Mouse (Mus musculus): ENCODE measurements at regions not wholly inside any gene's neighbourhood (a gene's known extent, or its start where the extent isn't known, plus 50 kb on each side); places are given as distances from the start of the nearest gene placed in this dataset.
A peak's percentile ranks its signal among the peaks of the same experiment; 100 is the strongest.

DNA sequence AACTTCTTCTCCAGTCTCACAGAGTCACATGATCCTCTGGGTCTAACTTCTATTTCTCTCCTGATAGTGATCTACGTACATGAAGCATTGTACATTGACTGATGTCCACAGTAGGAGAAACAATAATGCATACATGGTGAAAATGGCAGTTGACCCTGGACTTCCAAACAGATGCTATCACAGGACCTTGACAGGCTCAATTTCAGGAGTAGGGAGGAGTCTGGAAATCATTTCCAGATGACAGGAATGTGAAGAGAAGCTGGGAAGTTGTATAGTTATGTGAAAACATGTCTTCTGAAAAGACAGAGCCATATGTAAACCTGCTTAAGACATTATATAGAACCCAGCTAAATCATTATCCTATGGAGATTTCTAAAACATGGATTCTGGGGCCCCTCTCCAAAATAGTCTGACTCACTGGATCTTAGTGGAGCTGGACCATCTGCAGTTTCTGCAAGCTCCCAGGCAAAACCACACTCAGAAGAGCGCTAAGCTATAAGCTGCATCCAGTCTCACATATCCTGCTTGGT, 322.3 kb upstream of the Ldb2 start:
- no peak for DNase-seq

DNA sequence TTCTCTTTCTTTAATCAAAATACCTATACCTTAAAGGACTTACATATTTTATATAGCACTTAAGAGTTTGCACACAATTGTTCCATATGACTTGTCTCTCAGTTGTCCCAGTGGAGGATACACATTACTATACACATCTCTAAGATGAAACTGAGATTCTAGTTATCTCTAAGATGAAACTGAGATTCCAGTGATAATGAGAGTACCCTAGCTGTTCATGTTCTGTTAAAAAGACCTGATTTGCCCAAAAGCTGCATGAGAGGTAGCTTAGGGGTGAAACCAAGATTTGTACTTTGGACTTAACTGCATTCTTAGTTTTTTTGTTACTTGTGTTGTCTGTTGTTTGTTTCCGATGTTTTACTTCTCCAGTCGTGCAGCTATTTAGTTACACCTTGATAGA, 320.3 kb upstream of the Ldb2 start:
- no peak for DNase-seq

DNA sequence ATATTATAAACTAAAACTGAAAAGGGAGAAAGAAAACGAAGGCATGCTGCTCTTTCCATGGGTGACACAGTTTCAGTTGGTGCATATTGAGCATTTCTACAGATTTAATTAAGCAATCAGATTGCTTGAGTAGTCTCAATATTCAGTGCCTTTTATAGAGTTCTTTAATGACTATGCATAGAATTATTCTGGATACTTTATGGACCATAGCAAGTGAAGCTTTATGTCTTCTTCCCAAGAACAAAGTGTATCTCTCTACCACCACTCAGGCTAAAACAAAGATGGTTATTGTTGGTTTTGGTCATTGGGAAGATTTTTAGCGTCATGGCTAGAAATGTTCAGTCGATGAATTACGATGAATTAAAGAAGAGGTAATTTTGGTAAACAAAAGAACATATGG, 311.8 kb upstream of the Ldb2 start:
- DNase-seq: no peak

DNA sequence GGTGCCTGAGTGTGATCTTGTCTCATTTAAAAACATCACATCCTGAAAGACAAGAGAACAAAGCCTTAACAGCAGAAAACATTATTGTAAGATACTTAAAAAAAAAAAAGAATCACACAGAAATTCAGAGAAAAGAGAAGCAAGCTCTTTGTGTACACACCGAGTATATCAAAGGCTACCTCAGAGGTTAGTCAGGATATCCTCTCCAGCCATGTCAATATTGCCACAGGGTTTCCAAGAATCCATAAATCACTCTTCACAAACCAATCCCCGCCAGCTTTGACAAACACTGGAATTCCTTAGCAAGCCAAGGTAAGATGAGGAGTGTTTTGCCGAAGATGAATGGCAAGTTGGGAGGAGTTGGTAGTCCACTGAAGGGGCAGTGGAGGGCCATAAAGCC, 311.3 kb upstream of the Ldb2 start:
- no peak for DNase-seq

DNA sequence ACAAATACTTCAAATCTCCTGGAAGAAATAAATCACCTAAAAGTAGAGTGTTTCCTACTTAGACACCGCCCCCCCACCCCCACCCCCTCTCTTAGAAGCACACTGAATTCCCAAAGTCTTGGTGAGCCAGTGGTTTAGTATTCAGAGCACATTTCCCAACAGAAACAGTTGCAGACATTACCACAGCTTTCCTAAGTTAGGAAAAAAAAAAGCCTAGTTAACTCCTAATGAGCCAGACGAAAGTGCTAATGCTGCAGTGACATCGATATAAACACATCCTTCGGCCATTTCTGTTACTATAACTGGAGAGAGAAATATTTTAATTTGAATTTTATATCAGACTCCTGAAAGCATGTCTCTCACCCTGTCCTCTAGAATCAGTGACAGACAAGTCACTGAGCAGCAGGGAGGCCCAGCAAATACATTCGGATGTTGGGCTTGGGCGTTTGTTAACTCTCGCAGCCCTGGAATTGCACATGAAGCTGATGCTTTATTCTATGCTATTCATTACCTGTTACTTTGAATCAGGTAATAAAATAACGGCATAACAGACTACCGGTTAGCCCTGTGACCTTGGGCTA, 305.8 kb upstream of the Ldb2 start:
- no peak for DNase-seq

DNA sequence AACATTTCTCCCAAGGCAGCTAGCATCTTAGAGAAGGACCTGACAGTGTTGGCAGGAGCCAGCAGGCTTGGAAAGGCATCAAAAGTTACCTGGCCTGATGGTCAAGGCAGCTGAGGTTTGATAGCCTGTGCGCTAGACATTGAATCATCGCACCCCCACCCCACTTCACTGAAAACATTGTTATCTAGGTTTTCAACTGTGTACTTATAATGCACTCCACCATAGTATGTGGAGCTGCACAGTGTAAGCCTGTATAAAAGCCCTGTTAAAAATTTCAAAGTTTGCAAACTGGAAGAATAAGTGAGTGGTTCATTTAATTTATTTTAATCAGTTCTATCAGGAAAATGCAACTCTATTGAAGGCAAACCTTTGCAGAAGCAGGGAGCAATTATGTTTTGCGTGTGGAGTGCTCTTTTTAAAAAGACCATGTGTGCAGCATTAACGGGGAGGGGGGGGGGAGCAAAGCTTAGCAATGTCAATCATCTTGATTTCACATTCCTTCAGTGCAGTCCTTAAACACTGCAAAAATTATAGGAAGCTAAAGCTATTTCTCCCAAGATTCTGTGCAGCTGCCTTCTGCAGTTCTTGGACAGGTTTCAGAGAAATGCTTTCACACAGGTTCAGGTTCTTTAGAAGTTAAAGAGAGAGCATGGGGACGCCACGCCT, 304.4 kb upstream of the Ldb2 start:
- DNase-seq: no peak

DNA sequence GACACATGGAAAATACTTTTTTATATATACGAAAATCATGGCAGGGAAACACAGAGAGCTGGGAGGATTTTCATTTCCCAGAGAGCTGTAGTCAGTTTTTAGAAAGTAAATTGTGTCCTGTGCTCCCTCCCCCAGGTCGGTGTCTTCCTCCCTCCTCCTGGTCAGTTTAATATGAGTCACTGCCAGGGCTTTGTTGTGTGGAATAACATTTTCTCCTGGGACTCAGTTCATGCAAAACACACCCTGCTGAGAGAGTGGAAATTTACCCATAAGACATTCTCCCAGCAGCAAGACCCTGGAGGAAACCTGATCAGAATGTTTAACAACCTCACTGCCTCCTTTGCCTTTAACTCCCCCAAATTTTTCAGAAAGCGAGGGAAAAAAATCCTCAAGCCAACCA, 303.2 kb upstream of the Ldb2 start:
- no peak for DNase-seq

DNA sequence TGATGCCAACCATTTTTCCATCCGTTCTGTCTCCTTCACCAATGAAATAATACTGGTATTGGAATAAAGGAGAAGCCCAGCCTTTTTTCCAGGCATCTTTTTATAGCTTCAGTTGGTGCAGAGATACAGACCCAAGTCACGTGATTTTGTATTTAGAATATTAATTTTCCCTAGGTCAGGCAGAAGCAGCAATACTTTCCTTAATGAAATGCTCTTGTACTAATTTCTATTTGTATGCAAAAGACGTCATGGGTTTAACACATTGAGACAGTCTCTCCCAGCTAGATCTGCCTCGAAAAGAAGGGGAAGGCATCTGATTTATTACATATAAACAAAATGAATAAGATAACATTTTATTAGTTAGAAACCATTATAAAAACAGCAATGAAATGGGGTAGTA, 302.3 kb upstream of the Ldb2 start:
- no peak for DNase-seq

DNA sequence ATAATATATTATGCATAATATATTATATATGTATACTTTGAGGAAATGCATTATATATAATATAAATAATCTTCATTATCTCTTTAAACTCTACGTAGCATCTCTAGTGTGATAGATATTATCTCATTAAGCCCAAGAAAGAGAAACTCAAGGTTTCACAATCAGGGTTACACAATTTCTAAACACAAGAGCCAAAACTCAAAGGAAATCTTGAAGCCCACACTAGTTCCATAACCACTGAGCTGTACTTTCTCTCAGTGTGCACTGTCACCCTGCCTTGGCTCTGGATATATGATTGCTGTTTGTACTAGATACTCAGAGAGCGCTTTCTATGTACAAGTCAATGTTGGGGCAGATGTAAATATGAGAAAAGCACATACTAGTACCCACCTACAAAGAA, 299.6 kb upstream of the Ldb2 start:
- DNase-seq: no peak

DNA sequence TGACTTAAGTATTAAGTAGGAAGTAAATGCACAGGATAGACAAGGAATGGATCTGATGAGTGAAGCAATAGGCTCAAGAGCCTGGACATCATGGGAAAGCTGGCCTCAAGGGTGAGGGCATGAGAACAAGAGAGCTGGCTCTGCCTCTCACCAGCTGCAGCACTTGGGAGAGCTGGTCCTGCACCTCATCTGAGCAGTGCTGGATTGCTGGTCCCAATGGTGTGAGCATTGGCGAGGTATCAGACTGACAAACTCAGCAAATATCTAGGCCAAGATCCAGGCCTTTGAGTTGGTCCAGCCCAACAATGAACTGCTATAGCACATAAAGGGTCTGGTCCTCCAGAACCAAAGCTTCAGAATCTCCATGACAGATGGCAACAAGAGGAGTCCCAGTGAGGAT, 298.5 kb upstream of the Ldb2 start:
- DNase-seq: peak; percentile 10

DNA sequence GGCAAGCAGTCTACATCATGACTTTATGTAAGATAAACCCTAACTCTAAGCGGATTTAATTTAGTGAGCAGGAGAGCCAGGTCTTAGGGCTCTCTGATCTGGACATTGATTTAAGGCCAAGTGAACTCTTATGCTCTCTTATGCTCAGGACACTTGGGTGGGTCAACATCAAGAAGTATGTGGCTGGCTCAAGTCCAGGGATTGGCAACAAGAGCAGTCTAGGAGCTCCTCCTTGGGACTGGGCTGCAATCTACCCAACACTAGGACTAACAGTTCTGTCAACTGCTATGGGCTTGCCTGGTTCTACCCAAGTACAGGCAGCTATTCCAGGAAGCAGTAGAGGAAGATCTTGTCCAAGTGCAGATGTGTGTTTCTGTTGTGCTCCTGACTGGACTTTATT, 285.3 kb upstream of the Ldb2 start:
- no peak for DNase-seq

DNA sequence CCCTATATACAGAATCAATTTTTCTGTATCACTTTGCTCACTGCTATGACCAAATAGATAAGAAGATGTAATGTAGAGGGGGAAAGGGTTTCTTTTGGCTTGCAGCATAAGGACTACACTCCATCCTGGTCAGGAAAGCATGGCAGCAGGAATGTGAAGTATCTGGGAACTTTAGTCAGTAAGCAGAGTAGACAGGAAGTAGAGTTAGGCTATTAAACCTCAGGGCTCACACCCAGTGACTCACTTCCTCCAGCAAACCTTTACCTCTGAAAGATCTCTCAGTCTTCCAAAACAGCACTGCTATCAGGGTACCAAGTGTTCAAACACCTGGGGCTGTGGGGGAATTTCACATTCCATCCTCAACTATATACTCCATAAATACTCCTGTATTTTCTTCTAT, 283.1 kb upstream of the Ldb2 start:
- DNase-seq: no peak

DNA sequence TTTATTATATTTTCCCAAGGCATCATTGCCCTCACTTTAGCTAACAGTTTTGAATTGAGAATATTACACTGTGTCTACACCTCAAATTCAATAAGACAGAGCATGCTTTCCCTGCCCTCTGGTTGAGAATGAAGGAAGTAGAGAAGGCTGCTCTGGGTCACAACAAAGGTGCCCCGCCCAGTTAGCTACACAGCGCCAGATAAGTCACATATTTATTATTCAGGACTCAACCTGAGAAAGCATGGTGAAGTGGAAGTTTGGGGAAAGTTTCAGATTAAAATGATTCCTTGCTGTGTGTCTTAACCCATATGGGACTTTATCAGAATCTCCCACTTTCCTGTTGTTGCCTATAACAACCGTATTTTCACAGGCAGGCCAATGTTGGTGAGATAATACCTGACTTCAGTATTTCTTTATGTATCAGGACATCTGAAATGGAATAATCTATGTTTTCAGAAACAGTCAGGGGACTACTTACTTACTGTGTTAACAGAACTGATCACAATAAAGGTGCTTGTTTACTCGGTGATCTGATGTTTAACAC, 276.9 kb upstream of the Ldb2 start:
- DNase-seq: no peak

DNA sequence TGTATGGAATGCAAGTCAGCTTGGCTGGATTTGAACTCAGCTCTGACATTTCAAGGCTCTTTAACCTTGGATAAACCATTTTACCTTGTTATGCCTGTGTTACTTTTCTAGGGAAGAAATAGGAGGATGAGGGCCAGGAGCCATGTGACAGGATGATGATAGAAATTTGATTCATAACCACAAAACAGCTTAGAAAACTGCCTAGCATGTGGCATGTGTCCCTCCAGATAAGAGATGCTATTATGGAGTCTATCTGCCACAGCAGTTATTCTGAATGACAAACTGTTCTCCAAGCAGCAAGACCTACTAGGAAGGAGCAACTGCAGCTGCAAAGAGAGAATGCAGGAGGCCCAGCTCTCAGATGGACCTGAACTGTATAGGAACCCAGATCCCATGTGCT, 275.7 kb upstream of the Ldb2 start:
- no peak for DNase-seq

DNA sequence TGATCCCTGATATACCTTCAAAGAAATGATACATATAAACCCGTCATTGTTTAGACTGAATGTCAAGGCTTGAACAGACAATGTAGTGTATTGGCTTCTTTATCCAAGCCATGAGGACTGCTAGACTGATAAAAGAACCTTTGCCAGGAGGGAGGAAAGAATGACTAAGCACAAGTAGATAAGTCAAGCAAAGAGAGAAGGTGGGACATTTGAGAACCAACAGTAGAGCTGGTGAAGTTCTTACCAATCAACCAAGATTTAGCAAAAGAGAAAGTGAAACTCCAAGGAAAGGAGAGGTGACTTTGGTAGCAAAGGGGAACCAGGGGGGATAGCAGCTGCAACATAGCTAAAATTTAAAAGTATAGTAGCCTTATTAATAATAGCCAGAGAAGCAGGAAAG, 273.0 kb upstream of the Ldb2 start:
- DNase-seq: no peak

DNA sequence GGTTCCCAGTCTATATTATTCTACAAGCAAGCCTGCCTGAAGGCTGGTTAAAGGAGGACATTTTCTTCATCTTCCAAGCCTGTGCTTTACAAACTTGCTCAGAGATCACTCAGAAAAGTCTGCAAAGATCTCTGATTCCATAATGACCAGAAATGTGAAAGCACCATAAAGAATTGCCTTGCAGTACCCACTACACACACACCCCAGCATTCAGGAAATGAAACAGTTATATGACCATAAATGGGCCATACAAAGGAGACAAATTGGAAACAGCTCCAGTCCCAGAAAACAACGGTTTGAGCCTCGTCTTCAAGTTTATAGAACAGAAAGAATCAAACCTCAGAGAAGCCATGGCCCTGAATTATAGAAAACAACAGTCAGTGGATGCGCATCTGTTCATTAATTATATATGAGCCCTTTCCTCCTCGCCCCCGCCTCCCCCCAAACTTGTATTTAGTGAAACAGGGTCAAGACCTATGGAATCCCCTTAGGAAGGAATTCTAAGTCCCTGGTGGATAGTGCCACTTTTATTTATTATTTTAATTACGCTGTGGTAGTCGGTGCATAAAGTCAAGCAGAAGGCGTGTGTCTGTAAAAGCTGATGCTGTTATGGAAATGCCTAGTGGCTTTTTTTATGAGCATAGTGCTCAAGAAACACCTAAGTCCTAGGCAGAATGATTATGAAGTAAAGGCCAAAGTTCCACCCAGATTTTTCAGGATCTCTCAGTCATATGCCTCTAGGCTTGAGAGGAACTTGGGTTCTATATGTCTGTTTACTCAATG, 266.6 kb upstream of the Ldb2 start:
- DNase-seq: no peak

DNA sequence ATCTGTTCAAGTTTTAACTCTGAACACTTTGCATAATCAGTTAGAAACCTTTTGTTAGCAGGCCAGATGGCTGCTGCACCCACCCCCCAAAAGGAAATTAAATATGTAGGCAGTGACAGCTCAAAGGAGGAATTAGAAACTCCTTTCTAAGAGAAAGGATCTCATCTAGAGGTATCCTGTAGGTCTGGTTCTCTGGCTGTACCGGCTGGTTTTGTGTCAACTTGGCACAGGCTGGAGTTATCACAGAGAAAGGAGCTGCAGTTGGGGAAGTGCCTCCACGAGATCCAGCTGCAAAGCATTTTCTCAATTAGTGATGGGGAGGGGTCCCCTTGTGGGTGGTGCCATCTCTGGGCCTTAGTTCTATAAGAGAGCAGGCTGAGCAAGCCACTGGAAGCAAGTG, 263.1 kb upstream of the Ldb2 start:
- DNase-seq: no peak

DNA sequence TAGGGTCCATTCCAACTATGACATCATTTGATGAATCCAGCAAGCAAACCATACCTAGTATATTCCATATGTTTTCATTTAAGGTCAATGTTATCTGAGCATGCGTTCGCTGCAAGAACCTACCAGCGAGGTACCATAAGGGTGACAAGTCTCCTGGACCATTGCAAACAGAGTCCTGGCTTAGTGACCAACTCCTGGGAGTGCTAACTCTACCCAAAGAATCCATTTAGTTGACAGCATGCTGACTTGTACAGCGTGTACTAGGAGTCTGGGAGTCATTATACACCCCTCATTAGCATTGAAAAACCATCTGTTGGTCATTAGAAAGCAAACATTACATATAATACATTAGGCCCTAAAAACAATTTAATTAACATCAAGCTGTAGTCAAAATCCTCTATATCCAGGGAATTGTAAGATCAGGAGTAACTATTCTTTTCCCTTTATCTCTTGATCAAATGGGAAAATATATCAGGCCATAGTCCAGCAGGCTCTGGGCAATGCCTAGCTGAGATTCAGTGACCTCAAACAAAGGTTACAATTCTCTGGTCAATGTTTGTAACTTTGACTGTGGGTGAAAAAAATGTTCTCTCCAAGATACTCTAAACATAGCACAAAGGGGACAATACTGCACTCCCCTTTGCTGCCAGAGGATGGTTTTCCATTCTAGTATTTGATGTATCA, 255.9 kb upstream of the Ldb2 start:
- no peak for DNase-seq

DNA sequence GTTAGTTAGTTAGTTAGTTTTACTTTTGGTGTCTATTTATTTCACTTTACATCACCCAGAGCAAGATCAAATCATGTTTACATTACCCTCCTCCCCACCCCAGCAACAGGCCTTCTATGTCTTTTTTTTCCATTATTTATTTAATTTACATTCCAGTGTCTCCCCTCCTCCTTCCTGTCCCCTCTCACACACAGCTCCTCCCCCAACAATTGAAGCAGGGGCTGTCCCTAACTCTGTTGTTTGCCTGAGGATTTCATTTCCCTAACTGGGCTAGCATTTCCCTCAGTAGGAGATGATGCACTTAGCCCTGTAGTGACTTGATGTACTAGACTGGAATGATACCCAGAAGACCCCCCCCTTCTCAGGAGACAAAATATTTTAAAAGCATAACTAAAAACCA, 249.9 kb upstream of the Ldb2 start:
- no peak for DNase-seq

DNA sequence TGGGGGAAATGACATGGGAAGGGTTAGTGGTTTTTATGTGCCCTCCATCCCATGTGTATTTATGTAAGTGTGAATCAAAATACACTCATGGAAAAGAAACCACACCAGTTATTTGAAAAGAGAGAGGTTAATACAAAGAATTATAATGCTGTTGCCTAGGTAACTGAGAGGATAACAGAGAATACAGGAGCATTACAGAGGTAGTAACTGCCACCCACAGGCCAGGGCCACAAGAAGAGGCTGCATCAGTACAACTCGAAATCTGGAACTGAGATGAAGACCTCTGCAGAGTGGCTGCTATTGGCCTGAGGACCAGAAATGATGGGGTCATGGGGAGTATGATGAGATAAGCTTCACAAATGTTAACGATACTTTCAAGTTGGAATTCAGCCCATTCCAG, 243.4 kb upstream of the Ldb2 start:
- DNase-seq: no peak

DNA sequence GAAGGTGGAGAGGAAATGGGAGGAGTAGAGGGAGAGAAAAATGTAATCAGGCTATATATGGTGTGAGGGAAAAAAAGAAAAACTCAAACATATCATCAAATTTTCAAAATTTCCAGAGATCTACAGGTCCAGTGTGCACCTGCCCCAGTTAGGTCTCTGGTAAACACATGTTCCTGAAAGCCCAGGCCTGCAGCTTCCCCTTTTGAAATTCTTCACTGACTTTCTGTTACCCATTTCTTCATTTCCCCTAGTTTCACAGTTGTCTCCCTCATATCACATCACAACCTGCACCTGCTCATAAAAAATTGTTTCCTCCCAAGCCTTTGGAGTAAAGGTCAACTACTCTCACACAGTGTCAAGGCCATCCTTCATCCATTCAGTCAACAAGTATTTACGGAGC, 236.9 kb upstream of the Ldb2 start:
- no peak for DNase-seq

DNA sequence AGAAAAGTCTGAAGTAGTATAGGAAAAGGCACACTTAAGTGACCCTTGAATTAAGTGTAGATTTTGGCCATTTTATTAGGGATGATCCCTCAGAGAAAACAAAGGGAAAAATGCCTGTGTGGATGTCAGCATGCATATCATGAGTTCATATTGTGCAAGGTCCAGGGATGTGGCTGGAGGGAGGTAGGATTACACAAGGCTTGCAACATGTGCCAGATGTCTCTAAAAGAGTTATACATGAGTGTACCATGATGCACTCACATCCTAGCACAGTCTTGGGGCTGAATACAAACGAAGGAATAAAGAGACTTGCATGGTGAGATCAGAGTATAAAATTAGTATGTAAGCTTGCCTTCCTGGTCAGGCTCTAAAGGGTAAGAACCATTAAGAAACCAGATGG, 233.7 kb upstream of the Ldb2 start:
- no peak for DNase-seq

DNA sequence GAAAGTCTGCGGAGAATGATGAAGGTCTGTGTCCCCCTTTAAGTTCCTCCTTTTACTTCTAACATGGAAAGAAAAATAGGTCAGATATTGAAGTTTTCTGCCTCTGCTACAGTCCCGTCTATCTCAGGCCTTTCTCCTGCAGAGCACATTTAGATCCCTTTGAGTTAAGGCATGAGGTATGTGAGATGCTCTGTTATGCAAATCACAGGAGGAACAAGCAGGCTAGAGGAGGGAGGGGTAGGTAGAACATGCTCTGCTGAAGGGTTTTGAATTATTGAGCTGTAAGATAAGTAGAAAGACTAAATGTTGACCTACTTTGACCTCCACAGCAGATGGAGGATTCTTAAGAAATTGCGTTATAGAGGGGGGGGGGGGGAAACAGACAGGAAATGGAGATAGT, 228.4 kb upstream of the Ldb2 start:
- DNase-seq: no peak
